Mouse (Mus musculus): Measurements from ENCODE around the gene Tmem52b. TPM values are rescaled to one million over a fixed set of nuclear protein-coding genes. Genes with fewer than 3 reads are reported as not detected.

Tmem52b gene
- total and polyA plus RNA-seq, 3 experiments, result not detected

DNA sequence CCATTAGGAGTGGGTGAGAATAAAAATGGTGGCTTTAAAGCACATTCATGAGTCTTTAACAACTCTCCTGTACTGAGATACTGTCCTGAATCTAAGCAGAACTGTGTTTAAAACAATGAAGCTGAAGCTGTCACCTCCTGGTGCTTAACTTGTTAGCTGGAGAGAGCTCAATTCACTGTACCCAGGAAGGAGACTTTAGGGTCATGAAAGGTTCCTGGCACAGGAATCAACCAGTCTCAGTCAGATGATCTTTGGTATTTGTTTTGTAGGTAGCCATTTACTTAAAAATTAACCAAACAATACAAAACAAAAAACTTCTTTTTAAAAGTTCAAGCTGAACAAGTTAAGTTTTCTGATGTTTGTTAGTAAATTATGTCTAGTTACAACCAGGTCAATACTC, 17.9 kb downstream of the Tmem52b start:
- H3K9me3 ChIP-seq (replicated peaks; ENCODE audit: low read length), result no peaks in the 10 kb centered on the region
- peaks cover 19% of the 10 kb centered on the region for H3K79me2 ChIP-seq (replicated peaks; ENCODE audit: control insufficient read depth, extremely low read depth, insufficient read depth, poor library complexity, severe bottlenecking)
- DNase-seq (ENCODE audit: extremely low read depth), result no peak
- TF ChIP-seq CTCF (conservative IDR thresholded peaks at IDR 0.05 in 1 of 2, IDR thresholded peaks at IDR 0.05 in 1 of 2; ENCODE audit: low read depth in 2 of 2, low read length in 2 of 2) (no peak), MXI1 (IDR thresholded peaks at IDR 0.05; ENCODE audit: low read depth, low read length) (no peak), EP300 (IDR thresholded peaks at IDR 0.05; ENCODE audit: low read length) (no peak), PAX5 (IDR thresholded peaks at IDR 0.05; ENCODE audit: low read length) (no peak), MEF2A (IDR thresholded peaks at IDR 0.05; ENCODE audit: borderline replicate concordance, low read depth, low read length) (no peak), UBTF (IDR thresholded peaks at IDR 0.05; ENCODE audit: low read depth, low read length) (no peak), GABPA (IDR thresholded peaks at IDR 0.05; ENCODE audit: insufficient replicate concordance, low read depth, low read length) (no peak), POLR2A (IDR thresholded peaks at IDR 0.05; ENCODE audit: low read depth, low read length) (no peak), ZNF384 (IDR thresholded peaks at IDR 0.05; ENCODE audit: low read depth, low read length) (no peak), MAFK (IDR thresholded peaks at IDR 0.05; ENCODE audit: insufficient replicate concordance, low read length) (no peak), MAX (IDR thresholded peaks at IDR 0.05; ENCODE audit: low read length) (no peak), TBP (conservative IDR thresholded peaks at IDR 0.05; ENCODE audit: low read depth, low read length) (no peak), HCFC1 (IDR thresholded peaks at IDR 0.05; ENCODE audit: low read depth, low read length) (no peak), POLR2AphosphoS2 (IDR thresholded peaks at IDR 0.05; ENCODE audit: low read depth, low read length) (no peak)
- H3K36me3 ChIP-seq (replicated peaks in 1 of 2; ENCODE audit: control insufficient read depth in 1 of 2, insufficient read depth in 1 of 2, low read length in 1 of 2), result peaks cover 2 to 6% of the 10 kb centered on the region in 2 experiments
- H3K27me3 ChIP-seq (replicated peaks), result no peaks in the 10 kb centered on the region
- dilution Hi-C loops (cut with MboI; ENCODE audit: extremely low pct_ligation_motif_present, extremely low pct_unique_long_range_greater_than_20kb, low sequenced_read_pairs) (no loop called here), in situ Hi-C loops (cut with MboI; ENCODE audit: low pct_ligation_motif_present, low pct_unique_long_range_greater_than_20kb, low sequenced_read_pairs) (loop anchor here (25.0 kb wide), 1 partner anchor 268 kb away; no protein-coding TSS in a partner anchor)
- no peak overlapping the region for H3K9ac ChIP-seq (ENCODE audit: insufficient read depth, low read depth)
- H3K4me3 ChIP-seq (replicated peaks in 1 of 3; ENCODE audit: low read depth in 2 of 3, low read length in 2 of 3, poor library complexity in 1 of 3), result no peak overlapping the region
- no peak overlapping the region for H3K27ac ChIP-seq (ENCODE audit: insufficient read depth, low read depth)
- peaks cover 3 to 16% of the 10 kb centered on the region in 2 experiments for H3K4me1 ChIP-seq (ENCODE audit: control insufficient read depth in 1 of 2, insufficient read depth in 2 of 2)
- no peak overlapping the region for H3K4me2 ChIP-seq (ENCODE audit: insufficient read depth, low read depth, poor library complexity, severe bottlenecking)

DNA sequence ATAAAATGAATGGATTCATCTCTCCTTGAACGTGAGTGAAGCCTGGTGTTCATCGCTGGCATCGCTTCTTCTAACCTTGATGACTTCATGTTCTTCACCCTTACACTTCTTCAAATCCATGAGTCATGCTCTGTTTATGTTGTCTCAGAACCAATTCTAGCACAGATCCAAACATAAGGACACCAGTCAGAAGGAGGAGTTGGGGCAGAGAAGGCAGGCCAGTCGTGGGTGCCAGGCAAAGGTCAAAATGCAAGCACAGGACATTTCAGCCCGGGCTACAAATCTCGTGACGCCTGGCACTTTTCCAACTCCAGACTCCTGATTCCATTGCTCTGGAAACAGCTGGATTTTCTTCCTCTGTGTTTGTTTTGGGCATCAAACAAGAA, 20.2 kb downstream of the Tmem52b start:
- H3K9me3 ChIP-seq (replicated peaks; ENCODE audit: low read length), result no peaks in the 10 kb centered on the region
- H3K27me3 ChIP-seq (replicated peaks), result no peaks in the 10 kb centered on the region
- H3K79me2 ChIP-seq (replicated peaks; ENCODE audit: control insufficient read depth, extremely low read depth, insufficient read depth, poor library complexity, severe bottlenecking), result peaks cover 27% of the 10 kb centered on the region
- in situ Hi-C loops (cut with MboI; ENCODE audit: low pct_ligation_motif_present, low pct_unique_long_range_greater_than_20kb, low sequenced_read_pairs), result loop anchor here (25.0 kb wide), 1 partner anchor 270 kb away; no protein-coding TSS in a partner anchor
- peaks cover 7 to 37% of the 10 kb centered on the region in 2 experiments for H3K4me1 ChIP-seq (ENCODE audit: control insufficient read depth in 1 of 2, insufficient read depth in 2 of 2)
- H3K4me3 ChIP-seq (replicated peaks in 1 of 3; ENCODE audit: low read depth in 2 of 3, low read length in 2 of 3, poor library complexity in 1 of 3), result peak overlapping the region in 2 of 3 experiments; percentile 90 to 92
- TF ChIP-seq CTCF (conservative IDR thresholded peaks at IDR 0.05 in 1 of 2, IDR thresholded peaks at IDR 0.05 in 1 of 2; ENCODE audit: low read depth in 2 of 2, low read length in 2 of 2) (peak in 1 of 2 experiments; percentile 5; a peak in 1 of 4 replicates), JUN (IDR thresholded peaks at IDR 0.05; ENCODE audit: insufficient read depth, low read depth, low read length) (no peak), POLR2AphosphoS2 (IDR thresholded peaks at IDR 0.05; ENCODE audit: low read depth, low read length) (no peak)
- H3K36me3 ChIP-seq (replicated peaks in 1 of 2; ENCODE audit: control insufficient read depth in 1 of 2, insufficient read depth in 1 of 2, low read length in 1 of 2), result peaks cover 8 to 24% of the 10 kb centered on the region in 2 experiments
- dilution Hi-C loops (cut with MboI; ENCODE audit: extremely low pct_ligation_motif_present, extremely low pct_unique_long_range_greater_than_20kb, low sequenced_read_pairs), result no loop called here
- H3K9ac ChIP-seq (ENCODE audit: insufficient read depth, low read depth), result peak overlapping the region; percentile 96
- peak overlapping the region; percentile 72 for H3K4me2 ChIP-seq (ENCODE audit: insufficient read depth, low read depth, poor library complexity, severe bottlenecking)
- no peak for DNase-seq (ENCODE audit: extremely low read depth)
- no peak overlapping the region for H3K27ac ChIP-seq (ENCODE audit: insufficient read depth, low read depth)

Data from CH12.LX (cell line).